Mouse (Mus musculus): Measurements from ENCODE around the gene Clec12b. TPM values are rescaled to one million over a fixed set of nuclear protein-coding genes. Genes with fewer than 3 reads are reported as not detected.
A peak's percentile ranks its signal among the peaks of the same experiment; 100 is the strongest.

Clec12b gene
- not detected for total RNA-seq (2021)
- long read RNA-seq, experiment 1, result 0 reads
- long read RNA-seq, experiment 2, result 0 reads

GRCm38 (mm10) chr6:129385774-129386173 lies at the start of gene Clec12b:
Clec12b (minus strand) TSS chr6:129385874.
- DNase-seq, result no peak

GRCm38 (mm10) chr6:129434239-129434638 lies 48.6 kb upstream of the Clec12b start:
- no peak for DNase-seq

GRCm38 (mm10) chr6:129427281-129427680 lies 41.6 kb upstream of the Clec12b start:
- DNase-seq, result no peak

GRCm38 (mm10) chr6:129425812-129426211 lies 40.1 kb upstream of the Clec12b start:
- DNase-seq, result no peak

- no peak for DNase-seq
Measured at GRCm38 (mm10) chr6:129425217-129425616, 39.5 kb upstream of the Clec12b start.

- peak; percentile 76 for DNase-seq
Measured at GRCm38 (mm10) chr6:129423734-129424072, 38.0 kb upstream of the Clec12b start.

- peak; percentile 51 for DNase-seq
Measured at GRCm38 (mm10) chr6:129423040-129423733, 37.5 kb upstream of the Clec12b start.

- no peak for DNase-seq
Measured at GRCm38 (mm10) chr6:129422311-129422710, 36.6 kb upstream of the Clec12b start.

GRCm38 (mm10) chr6:129414177-129414576 lies 28.5 kb upstream of the Clec12b start:
- no peak for DNase-seq

- no peak for DNase-seq
Measured at GRCm38 (mm10) chr6:129408562-129408961, 22.9 kb upstream of the Clec12b start, which contains the start of gene Clec9a. Clec9a (plus strand) TSS chr6:129408862.

- no peak for DNase-seq
Measured at GRCm38 (mm10) chr6:129407324-129407723, 21.6 kb upstream of the Clec12b start.

GRCm38 (mm10) chr6:129405999-129406398 lies 20.3 kb upstream of the Clec12b start:
- no peak for DNase-seq

- no peak for DNase-seq
Measured at GRCm38 (mm10) chr6:129403391-129403790, 17.7 kb upstream of the Clec12b start.

- no peak for DNase-seq
Measured at GRCm38 (mm10) chr6:129402404-129402803, 16.7 kb upstream of the Clec12b start.

GRCm38 (mm10) chr6:129399945-129400344 lies 14.3 kb upstream of the Clec12b start:
- no peak for DNase-seq

- DNase-seq, result no peak
Measured at GRCm38 (mm10) chr6:129396997-129397396, 11.3 kb upstream of the Clec12b start, which contains the start of gene Clec1b. Clec1b (plus strand) TSS chr6:129397297.

- no peak for DNase-seq
Measured at GRCm38 (mm10) chr6:129393732-129394131, 8.1 kb upstream of the Clec12b start.

- no peak for DNase-seq
Measured at GRCm38 (mm10) chr6:129393087-129393720, 7.5 kb upstream of the Clec12b start.

- no peak for DNase-seq
Measured at GRCm38 (mm10) chr6:129385000-129385399, 674 bp downstream of the Clec12b start.

GRCm38 (mm10) chr6:129383466-129383865 lies 2.2 kb downstream of the Clec12b start:
- peak; percentile 16 for DNase-seq

- DNase-seq, result no peak
Measured at GRCm38 (mm10) chr6:129381736-129382135, 3.9 kb downstream of the Clec12b start.

- no peak for DNase-seq
Measured at GRCm38 (mm10) chr6:129380454-129380853, 5.2 kb downstream of the Clec12b start.

- no peak for DNase-seq
Measured at GRCm38 (mm10) chr6:129374937-129375471, 10.7 kb downstream of the Clec12b start.
